Mouse (Mus musculus) stomach, embryonic 14.5 days (tissue): ENCODE results near the gene Arid3b. TPM values are rescaled to one million over a fixed set of nuclear protein-coding genes. Genes with fewer than 3 reads are reported as not detected.

Source experiments
- ATAC-seq: fragments of 200-750 bp; cut with Nextera tagmentation; 2 replicates; pipeline ENCODE4 v1.8.0; 2017; ENCODE audit warnings: low read depth, moderate TSS enrichment; ENCODE audit not compliant: insufficient number of reproducible peaks, insufficient read depth, low FRiP score
- H3K27ac ChIP-seq: fragments of 300-500 bp; sonication (generic); 2 replicates; pipeline ENCODE4 v1.5.1; 2014; ENCODE audit warnings: mild to moderate bottlenecking, low read length, moderate library complexity, mixed read lengths
- H3K27me3 ChIP-seq: fragments of 300-500 bp; sonication (generic); 2 replicates; pipeline ENCODE4 v1.6.1; 2014; ENCODE audit warnings: low read length, control low read depth, mixed read lengths; ENCODE audit not compliant: control insufficient read depth, insufficient read depth
- H3K36me3 ChIP-seq: fragments of 300-500 bp; sonication (generic); 2 replicates; pipeline ENCODE4 v1.6.1; 2014; ENCODE audit warnings: mild to moderate bottlenecking, control low read depth, low read length, moderate library complexity, mixed read lengths; ENCODE audit not compliant: control insufficient read depth, insufficient read depth
- H3K4me1 ChIP-seq: fragments of 300-500 bp; sonication (generic); 2 replicates; pipeline ENCODE4 v1.6.1; 2014; ENCODE audit warnings: low read length, control low read depth, mixed read lengths; ENCODE audit not compliant: control insufficient read depth, insufficient read depth
- H3K4me2 ChIP-seq: fragments of 300-500 bp; sonication (generic); replicated peaks from 2 replicates; pipeline ENCODE4 v1.6.1; 2014; ENCODE audit warnings: low read depth, low read length, control low read depth
- H3K4me3 ChIP-seq: fragments of 300-500 bp; sonication (generic); 2 replicates; pipeline ENCODE4 v1.5.1; 2014; ENCODE audit warnings: low read depth, low read length, control low read depth
- H3K9ac ChIP-seq: fragments of 300-500 bp; sonication (generic); replicated peaks from 2 replicates; pipeline ENCODE4 v1.6.1; 2014; ENCODE audit warnings: low read depth, mild to moderate bottlenecking, control low read depth, low read length, moderate library complexity, mixed read lengths
- H3K9me3 ChIP-seq: fragments of 300-500 bp; sonication (generic); 2 replicates; pipeline ENCODE4 v1.6.1; 2016; ENCODE audit warnings: low read depth, low read length, control low read depth; ENCODE audit not compliant: control insufficient read depth
- WGBS: fragments of 180-500 bp; shearing (Covaris S2); extraction: QIAGEN DNeasy Blood & Tissue Kit; methylation state at CpG from one replicate; pipeline ENCODE4 v1.1.7; 2014; 5-methylcytosine and 5-hydroxymethylcytosine counted together
- polyA plus RNA-seq: library from polyadenylated mRNA; unstranded; fragments of >200 nt; fragmentation: Nextera tagmentation; extraction: Ambion mirVana; gene quantifications from 2 replicates; pipeline ENCODE4 v1.2.1, GENCODE M21; 2014

Gene Arid3b
- polyA plus RNA-seq, 1 experiment from 2014 or later, result 8.5 TPM

GRCm38 (mm10) chr9:57867880-57868279 is 31.3 kb upstream of the Arid3b start:
- Histone ChIP-seq H3K27me3 (no peaks in the 10 kb centered on the region), H3K9ac (no peak overlapping the region), H3K4me3 (no peak overlapping the region), H3K4me2 (no peak overlapping the region), H3K36me3 (no peaks in the 10 kb centered on the region), H3K4me1 (no peaks in the 10 kb centered on the region), H3K27ac (no peak overlapping the region), H3K9me3 (no peaks in the 10 kb centered on the region)
- WGBS, result 82% methylated on average over 5 of the region's 5 CpGs
- no peak for ATAC-seq

DNA sequence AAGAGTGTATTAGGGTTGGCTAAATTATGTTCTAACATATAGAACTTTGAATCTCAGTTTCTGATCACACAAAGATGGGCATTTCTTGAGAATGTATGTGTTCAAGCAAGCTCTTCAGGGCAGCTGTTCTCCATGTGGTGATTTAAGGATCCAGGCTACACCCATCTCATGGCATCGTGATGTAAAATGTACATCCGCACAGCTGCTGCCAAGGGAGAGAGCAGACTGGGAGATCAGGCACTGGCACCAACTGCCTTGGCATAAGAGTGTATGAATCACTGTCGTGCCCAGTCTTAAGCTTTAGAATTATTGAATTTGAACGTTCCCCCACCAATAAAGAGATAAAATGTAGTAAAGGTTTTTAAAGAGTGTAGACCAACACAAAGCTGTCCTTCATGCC is 30.6 kb upstream of the Arid3b start:
- no peaks in the 10 kb centered on the region for H3K27me3 ChIP-seq
- no peak overlapping the region for H3K9ac ChIP-seq
- H3K4me2 ChIP-seq, result no peak overlapping the region
- H3K36me3 ChIP-seq, result no peaks in the 10 kb centered on the region
- no peaks in the 10 kb centered on the region for H3K9me3 ChIP-seq
- no peak for ATAC-seq
- WGBS, result 87% methylated on average over 4 of the region's 4 CpGs
- no peak overlapping the region for H3K4me3 ChIP-seq
- no peak overlapping the region for H3K27ac ChIP-seq
- H3K4me1 ChIP-seq, result no peaks in the 10 kb centered on the region

GRCm38 (mm10) chr9:57866530-57866929 is 29.9 kb upstream of the Arid3b start:
- no peaks in the 10 kb centered on the region for H3K36me3 ChIP-seq
- H3K27ac ChIP-seq, result no peak overlapping the region
- no peaks in the 10 kb centered on the region for H3K27me3 ChIP-seq
- no peaks in the 10 kb centered on the region for H3K4me1 ChIP-seq
- no peaks in the 10 kb centered on the region for H3K9me3 ChIP-seq
- no peak overlapping the region for H3K4me3 ChIP-seq
- ATAC-seq, result no peak
- 63% methylated on average over 7 of the region's 7 CpGs for WGBS
- H3K4me2 ChIP-seq, result no peak overlapping the region
- H3K9ac ChIP-seq, result no peak overlapping the region

DNA sequence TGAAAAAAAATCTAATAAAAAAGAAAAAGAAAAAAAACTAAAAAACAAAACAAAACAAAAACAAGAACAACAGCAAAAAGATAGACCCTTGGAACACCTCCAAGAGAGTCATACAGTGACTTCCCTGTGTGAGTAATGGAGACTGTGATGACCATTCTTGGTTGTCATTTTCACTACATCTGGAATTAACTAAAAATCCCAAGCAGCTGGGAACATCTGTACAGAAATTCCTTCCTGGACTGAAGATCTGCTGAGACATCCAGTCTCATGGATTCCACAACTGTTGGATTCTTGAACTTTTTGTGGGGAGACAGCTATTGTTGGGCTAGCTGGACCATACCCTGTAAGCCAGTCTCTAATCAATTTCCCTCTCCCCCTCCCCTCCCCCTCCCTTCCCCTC is 27.7 kb upstream of the Arid3b start:
- ATAC-seq, result no peak

GRCm38 (mm10) chr9:57861951-57862471 is 25.4 kb upstream of the Arid3b start:
- Histone ChIP-seq H3K27me3 (no peaks in the 10 kb centered on the region), H3K36me3 (no peaks in the 10 kb centered on the region), H3K4me1 (no peaks in the 10 kb centered on the region), H3K9ac (no peak overlapping the region), H3K27ac (no peak overlapping the region), H3K4me2 (no peak overlapping the region), H3K9me3 (no peaks in the 10 kb centered on the region), H3K4me3 (no peak overlapping the region)
- 43% methylated on average over 9 of the region's 9 CpGs for WGBS
- ATAC-seq, result no peak

More for the DNA sequence above, 27.7 kb upstream of the Arid3b start:
- Histone ChIP-seq H3K36me3 (no peaks in the 10 kb centered on the region), H3K4me3 (no peak overlapping the region), H3K9me3 (no peaks in the 10 kb centered on the region), H3K9ac (no peak overlapping the region), H3K4me1 (no peaks in the 10 kb centered on the region), H3K4me2 (no peak overlapping the region), H3K27ac (no peak overlapping the region), H3K27me3 (no peaks in the 10 kb centered on the region)

DNA sequence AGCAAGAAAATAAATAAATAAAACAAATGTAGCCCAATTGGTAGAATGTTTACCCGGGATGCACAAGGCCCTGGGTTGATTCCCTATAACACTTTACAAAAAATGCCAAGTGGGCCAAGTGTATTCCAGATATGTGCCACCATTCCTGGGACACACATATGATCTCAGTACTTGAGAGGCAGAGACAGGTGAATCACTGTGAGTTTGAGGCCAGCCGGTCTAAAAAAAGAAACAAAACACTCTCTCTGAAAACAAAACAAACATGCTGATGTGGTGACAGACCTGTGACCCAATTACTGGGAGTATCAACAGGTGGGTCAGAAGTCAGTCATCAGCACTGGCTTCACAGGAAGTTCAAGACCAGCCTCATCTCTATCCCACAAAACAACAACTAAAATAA is 19.9 kb upstream of the Arid3b start:
- no peak overlapping the region for H3K9ac ChIP-seq
- no peaks in the 10 kb centered on the region for H3K36me3 ChIP-seq
- H3K27me3 ChIP-seq, result no peaks in the 10 kb centered on the region
- H3K9me3 ChIP-seq, result no peaks in the 10 kb centered on the region
- no peak overlapping the region for H3K4me3 ChIP-seq
- no peak for ATAC-seq
- H3K4me2 ChIP-seq, result no peak overlapping the region
- 69% methylated on average over 2 of the region's 2 CpGs for WGBS
- H3K27ac ChIP-seq, result no peak overlapping the region
- no peaks in the 10 kb centered on the region for H3K4me1 ChIP-seq

- no peaks in the 10 kb centered on the region for H3K36me3 ChIP-seq
- no peak overlapping the region for H3K4me2 ChIP-seq
- no peak for ATAC-seq
- H3K9ac ChIP-seq, result no peak overlapping the region
- H3K9me3 ChIP-seq, result no peaks in the 10 kb centered on the region
- no peak overlapping the region for H3K27ac ChIP-seq
- no peak overlapping the region for H3K4me3 ChIP-seq
- H3K27me3 ChIP-seq, result no peaks in the 10 kb centered on the region
- H3K4me1 ChIP-seq, result no peaks in the 10 kb centered on the region
Observed at GRCm38 (mm10) chr9:57854280-57854679, 17.7 kb upstream of the Arid3b start.

- H3K36me3 ChIP-seq, result no peaks in the 10 kb centered on the region
- H3K27me3 ChIP-seq, result no peaks in the 10 kb centered on the region
- ATAC-seq, result no peak
- no peak overlapping the region for H3K9ac ChIP-seq
- H3K4me3 ChIP-seq, result no peak overlapping the region
- no peak overlapping the region for H3K4me2 ChIP-seq
- no peak overlapping the region for H3K27ac ChIP-seq
- 75% methylated on average over 2 of the region's 2 CpGs for WGBS
- H3K9me3 ChIP-seq, result no peaks in the 10 kb centered on the region
- H3K4me1 ChIP-seq, result no peaks in the 10 kb centered on the region
Observed at GRCm38 (mm10) chr9:57839032-57839431, 2.4 kb upstream of the Arid3b start.

DNA sequence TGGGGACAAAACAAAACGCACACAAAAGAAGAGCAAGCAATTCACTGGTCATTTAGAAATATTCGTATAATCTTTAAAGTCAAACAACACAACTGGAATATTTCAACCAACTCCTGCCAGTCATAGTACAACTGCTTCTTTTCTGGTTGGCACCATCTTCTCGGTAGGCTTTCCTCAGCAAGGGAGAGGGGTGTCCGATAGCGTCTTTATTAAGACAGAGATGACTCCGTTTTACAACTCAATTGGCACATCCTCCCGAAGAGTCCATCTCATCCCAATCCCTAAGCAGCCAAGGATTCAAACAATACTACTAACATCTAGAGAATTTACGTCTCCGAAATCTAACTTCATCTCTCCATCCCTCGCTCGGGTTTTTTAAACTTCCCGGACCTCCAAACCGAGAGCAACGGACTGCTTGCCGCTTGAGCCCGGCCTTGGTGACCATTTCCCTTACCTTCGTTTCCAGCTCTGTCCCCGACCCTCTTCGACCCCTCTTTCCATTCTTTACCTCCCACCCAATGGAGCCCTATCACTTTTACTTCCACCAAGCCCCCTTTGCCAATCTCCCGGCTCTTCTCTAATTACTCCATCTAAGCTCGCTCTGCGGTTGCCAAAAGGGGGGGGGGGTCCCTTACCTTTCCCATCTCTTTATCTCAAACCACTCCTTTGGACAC is 615 bp downstream of the Arid3b start:
- Histone ChIP-seq H3K36me3 (no peaks in the 10 kb centered on the region), H3K4me2 (peak overlapping the region; percentile 83), H3K27me3 (no peaks in the 10 kb centered on the region), H3K4me3 (peak overlapping the region; percentile 65), H3K4me1 (peaks cover 11% of the 10 kb centered on the region), H3K27ac (no peak overlapping the region), H3K9me3 (no peaks in the 10 kb centered on the region), H3K9ac (peak overlapping the region; percentile 33; the same call in 1 of the 2 replicates)
- ATAC-seq, result no peak
- whole genome bisulfite sequencing, result under 1% methylated on average over 22 of the region's 22 CpGs
